ENCODE assay signal across 18 mouse cellular contexts in genomic region chr3:79001754-79002153, GRCm38 (mm10).
"Had no signal": no experiment of that assay in that cellular context is flagged by ENCODE, and none has a peak within 500 bp of the region (broad histone marks: within the 10 kb centered on the region; RNA-seq: fewer than 3 reads in every experiment).

No protein-coding gene starts in this region.

- H3K36me3 ChIP-seq: midbrain, embryonic 10.5 days; midbrain, embryonic 12.5 days; neural tube, embryonic 13.5 days; neural tube, embryonic 15.5 days had no signal

- DNase-seq: lung, adult 18-20 months; lung, embryonic 14.5 days; lung, postnatal 10 days; lung, postnatal 4 days; midbrain, embryonic 14.5 days; right cerebral cortex, postnatal 25 days; right cerebral cortex, postnatal 4 days; spleen, adult 18-20 months; thymus, adult 2 months; thymus, postnatal 25 days; thymus, postnatal 4 days had no signal

- ATAC-seq: midbrain, embryonic 16.5 days had no signal

- H3K4me1 ChIP-seq: midbrain, embryonic 10.5 days; midbrain, embryonic 12.5 days; neural tube, embryonic 13.5 days; neural tube, embryonic 15.5 days had no signal

- H3K4me3 ChIP-seq: midbrain, embryonic 10.5 days; midbrain, embryonic 12.5 days; myocyte; neural tube, embryonic 13.5 days; neural tube, embryonic 15.5 days had no signal

- H3K27ac ChIP-seq: liver, embryonic 14.5 days; midbrain, embryonic 10.5 days; midbrain, embryonic 12.5 days; neural tube, embryonic 13.5 days; neural tube, embryonic 15.5 days had no signal

- H3K9me3 ChIP-seq: midbrain, embryonic 10.5 days; midbrain, embryonic 12.5 days; neural tube, embryonic 13.5 days; neural tube, embryonic 15.5 days had no signal

- H3K27me3 ChIP-seq: midbrain, embryonic 12.5 days; neural tube, embryonic 13.5 days; neural tube, embryonic 15.5 days had no signal

- H3K4me2 ChIP-seq: lung, embryonic 14.5 days; midbrain, embryonic 12.5 days; neural tube, embryonic 13.5 days; neural tube, embryonic 15.5 days had no signal

- H3K9ac ChIP-seq: liver, embryonic 14.5 days; lung, embryonic 14.5 days; midbrain, embryonic 12.5 days; neural tube, embryonic 13.5 days; neural tube, embryonic 15.5 days had no signal
